Mouse (Mus musculus): ENCODE results near the gene Ctsa.
"Not testable (repeated sequence)": the region's sequence is repeated elsewhere in the genome, so short reads cannot be mapped to it uniquely, and the experiment has no call there.

Ctsa gene

GRCm38 (mm10) chr2:164845782-164846181 lies 13.1 kb downstream of the Ctsa start:
- DNase-seq (ENCODE audit: extremely low spot score, low read depth, low spot score), result no peak

DNA sequence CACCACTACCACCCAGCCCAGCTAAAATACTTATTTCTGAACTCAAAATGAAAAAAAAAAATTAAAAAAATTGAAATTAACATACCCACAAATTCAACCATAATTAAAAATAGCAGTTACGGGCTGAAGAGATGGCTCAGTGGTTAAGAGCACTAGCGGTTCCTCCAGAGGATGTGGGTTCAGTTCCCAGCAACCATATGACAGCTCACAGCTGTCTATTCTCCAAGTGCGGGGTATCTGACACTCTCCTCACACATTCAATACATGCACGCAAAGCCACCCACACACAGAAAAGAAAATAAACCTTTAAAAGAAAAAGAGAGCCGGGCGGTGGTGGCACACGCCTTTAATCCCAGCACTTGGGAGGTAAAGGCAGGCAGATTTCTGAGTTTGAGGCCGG lies 17.4 kb downstream of the Ctsa start:
- DNase-seq (ENCODE audit: extremely low spot score, low read depth, low spot score), result no peak

DNA sequence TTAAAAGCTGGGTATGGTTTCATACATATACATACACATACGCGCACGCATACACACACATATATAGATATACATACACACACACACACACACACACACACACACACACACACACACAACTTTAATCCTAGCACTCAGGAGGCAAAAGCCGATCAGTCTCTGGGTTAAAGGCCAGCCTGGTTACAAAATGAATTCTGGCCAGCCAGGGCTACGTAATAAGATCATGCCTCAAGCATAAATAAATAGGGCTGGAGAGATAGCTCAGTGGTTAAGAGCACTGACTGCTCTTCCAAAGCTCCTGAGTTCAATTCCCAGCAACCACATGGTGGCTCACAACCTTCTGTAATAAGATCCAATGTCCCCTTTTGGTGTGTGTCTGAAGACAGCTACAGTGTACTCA lies 22.9 kb downstream of the Ctsa start:
- DNase-seq (ENCODE audit: extremely low spot score, low read depth, low spot score), result not testable (repeated sequence)

DNA sequence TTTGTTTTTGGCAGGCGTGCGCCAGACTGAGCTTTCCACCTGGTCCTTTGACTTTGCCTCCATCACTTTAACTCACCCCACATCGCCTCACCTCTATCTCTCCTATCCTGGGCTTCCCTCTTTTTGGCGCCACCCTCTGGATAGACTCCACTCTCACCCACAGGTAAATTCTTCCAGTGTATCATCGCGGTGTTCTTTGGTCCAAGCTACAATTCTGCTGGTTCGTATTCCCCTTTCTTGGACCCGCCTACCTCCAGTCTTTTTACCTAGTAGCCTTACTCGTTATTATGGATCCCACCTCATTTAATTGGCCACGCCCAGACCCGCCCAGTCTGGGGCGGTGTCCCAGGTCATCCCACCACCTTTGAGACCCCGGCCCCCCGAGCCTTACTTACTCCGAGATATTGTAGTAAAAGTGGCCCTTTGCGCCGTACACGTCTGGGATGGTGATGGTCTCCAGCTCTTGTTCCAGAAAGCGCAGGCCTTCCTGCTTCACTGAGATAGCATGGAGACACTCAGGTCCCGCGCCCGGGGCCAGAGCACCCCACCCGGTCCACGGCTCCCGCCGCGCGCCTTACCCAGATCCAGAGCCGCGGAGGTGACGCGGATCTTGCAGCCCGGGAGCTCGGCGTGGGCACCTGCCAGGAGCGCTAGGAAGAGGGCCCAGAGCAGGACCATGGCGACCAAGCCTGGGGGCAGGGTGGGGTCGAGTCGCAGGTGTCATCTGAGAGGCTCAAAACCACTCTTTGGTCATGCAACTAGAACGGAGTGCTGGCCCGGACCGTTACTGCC lies 23.8 kb downstream of the Ctsa start:
- DNase-seq (ENCODE audit: extremely low spot score, low read depth, low spot score), result no peak

DNA sequence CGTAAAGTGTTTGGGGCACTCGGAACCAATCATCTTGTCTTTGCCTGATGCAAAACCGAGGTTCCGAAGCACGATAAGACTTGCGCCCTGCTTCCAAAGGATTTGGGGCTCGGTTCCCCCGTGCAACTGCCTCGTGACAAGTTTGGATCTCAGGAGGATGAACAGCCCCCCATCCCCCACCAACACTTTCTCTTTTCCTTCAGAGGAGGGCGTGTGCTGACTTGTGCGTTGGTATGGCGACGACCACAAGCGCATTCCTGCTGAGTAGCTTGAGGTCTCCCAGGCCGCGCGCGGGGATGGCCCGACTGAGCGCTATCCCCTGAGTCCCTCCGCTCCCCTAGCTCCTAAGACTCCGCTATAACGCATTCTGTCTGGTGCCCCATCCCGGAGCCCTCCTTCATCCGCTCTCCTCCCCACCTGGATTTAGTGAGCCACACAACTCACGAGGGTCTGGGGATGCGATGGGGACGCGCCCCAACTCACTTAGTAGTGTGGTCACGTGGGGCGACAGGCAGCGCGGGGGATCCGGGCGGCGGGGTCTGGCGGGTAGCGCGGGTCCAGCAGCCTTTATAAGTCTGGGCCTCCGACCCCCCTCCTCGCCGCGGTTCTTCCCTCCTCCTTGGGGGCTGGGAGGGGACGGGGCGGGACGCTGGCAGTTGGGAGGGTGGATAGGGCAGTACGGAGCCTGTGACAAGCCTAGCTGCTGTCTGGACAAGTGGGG lies 24.6 kb downstream of the Ctsa start, which contains the start of gene Pltp:
Pltp (minus strand) TSS at position 611 of the 721 bp plus-strand sequence.
- no peak for DNase-seq (ENCODE audit: extremely low spot score, low read depth, low spot score)

DNA sequence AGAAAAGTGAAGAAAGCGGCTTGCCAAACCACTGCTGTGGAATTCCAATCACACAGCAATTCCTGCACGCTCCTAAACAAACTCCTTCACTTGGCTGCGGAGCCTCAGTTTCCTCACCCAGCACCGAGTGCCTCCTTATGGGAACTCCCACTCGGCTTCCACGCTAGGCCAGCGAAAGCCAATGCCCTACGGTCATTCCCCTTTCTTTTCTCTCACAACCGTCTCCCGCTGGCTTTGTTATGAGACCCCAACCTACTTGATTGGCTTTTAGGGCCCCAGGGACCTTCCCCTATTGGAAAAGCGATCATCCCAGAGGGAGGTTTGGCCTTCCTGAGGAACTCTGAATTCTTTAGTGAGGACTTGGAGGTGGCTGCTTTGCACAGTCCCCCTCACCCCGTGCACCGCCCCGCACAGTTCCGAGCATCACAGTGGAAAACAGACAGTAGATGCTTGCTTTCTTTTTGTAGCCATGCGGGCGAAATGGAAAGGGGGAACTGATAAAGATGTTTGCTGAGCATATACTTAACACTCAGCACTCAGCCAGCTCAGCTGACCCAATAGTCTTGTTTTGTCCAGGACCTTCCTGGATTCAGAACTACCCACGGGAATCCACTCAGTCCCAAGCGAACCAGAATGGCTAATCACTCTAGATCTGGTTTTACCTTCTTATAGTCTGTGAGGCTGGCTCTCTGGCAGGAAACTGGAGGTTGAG lies 25.3 kb downstream of the Ctsa start:
- DNase-seq (ENCODE audit: extremely low spot score, low read depth, low spot score), result no peak

- DNase-seq (ENCODE audit: extremely low spot score, low read depth, low spot score), result no peak
Observed at GRCm38 (mm10) chr2:164859155-164859554, 26.5 kb downstream of the Ctsa start.

DNA sequence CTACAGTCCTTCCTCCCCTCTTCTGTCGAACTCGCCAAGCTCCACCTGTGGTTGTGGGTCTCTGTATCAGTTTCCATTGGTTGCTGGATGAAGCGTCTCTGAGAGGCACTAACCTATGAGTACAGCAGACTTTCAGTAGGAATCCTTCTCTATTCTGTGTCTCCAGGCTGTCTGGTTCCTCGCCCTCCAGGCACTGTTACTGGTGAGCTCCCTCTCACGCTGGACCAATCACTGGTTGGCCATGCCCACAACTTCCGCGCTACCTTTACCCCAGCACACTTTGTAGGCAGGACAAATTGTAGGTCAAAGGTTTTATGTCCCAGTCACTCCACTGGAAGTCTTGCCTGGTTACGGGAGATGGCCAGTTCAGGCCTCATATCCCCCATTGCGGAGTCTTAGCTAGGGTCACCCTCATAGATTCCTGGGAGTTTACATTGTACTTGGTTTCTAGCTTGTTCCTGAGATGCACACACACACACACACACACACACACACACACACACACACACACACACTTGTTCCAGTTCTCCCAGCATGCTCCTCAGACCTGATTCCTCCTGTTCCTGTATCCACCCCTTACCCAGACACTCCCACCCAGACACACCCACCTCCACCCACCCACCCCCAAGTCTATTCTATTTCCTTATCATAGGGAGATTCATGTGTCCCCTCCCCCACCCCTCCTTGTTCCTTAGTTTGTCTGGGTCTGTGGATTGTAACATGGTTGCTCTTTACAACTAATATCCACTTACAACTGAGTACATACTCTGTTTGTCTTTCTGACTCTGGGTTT lies 27.2 kb downstream of the Ctsa start:
- DNase-seq (ENCODE audit: extremely low spot score, low read depth, low spot score), result no peak

DNA sequence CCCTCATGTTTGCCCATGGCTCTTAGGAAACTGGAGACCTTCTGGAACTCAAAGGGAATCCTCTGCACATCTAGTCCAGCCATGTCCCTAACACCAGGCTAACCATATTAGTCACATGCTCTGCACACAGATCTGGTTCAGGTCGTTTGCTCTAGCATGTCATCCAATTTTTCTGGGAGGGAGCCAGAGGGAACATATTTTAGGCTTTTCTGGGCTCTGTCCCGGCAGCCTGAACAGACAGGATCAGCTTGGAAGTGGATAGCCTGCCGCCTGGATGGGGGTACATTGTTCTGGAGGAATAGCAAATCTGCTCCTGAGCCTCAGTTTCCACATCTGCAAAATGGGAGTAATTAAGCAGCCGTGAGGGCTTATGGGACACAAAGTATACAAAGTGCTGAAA lies 28.4 kb downstream of the Ctsa start:
- DNase-seq (ENCODE audit: extremely low spot score, low read depth, low spot score), result no peak

GRCm38 (mm10) chr2:164862179-164862861 lies 29.6 kb downstream of the Ctsa start:
- DNase-seq (ENCODE audit: extremely low spot score, low read depth, low spot score), result no peak

GRCm38 (mm10) chr2:164863411-164863810 lies 30.7 kb downstream of the Ctsa start:
- DNase-seq (ENCODE audit: extremely low spot score, low read depth, low spot score), result not testable (repeated sequence)

- no peak for DNase-seq (ENCODE audit: extremely low spot score, low read depth, low spot score)
Observed at GRCm38 (mm10) chr2:164864593-164864992, 31.9 kb downstream of the Ctsa start.

DNA sequence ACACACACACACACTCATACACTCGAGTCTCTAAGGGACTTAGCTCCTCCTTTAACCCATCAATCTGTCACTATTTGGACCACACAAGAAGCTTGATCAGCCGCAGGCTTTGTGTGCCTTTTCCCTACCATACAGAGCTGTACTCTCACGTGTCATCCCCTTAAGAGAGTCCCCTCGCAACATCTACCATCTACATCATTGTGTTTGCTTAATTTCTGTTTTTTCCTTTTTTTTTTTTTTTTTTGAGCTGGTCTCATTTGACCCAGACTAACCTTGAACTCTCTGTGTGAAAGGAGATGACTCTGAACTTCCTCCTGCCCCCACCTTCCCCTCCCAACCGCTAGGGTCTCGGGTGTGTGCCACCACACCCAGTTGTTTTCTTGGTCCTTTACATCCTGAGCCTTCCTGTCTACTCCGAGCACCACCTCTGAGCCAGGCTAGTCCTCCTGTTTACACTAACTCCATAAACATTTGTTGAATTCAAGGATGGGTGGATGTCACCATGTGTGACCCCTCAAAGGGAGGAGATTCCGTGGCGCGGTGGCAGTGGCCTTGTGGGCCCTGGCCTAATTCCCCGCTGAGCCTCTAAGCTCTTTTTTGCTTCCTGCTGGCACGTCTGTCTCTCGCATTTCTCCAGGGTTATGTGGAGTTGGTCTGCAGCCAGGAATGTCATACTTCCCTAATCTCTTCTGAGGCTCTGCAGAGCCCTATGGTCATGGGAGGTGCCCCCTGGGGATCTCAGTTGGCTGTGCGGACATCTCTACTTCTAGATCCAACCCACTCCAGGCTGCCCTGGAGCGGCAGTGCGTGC lies 34.3 kb downstream of the Ctsa start:
- no peak for DNase-seq (ENCODE audit: extremely low spot score, low read depth, low spot score)

DNA sequence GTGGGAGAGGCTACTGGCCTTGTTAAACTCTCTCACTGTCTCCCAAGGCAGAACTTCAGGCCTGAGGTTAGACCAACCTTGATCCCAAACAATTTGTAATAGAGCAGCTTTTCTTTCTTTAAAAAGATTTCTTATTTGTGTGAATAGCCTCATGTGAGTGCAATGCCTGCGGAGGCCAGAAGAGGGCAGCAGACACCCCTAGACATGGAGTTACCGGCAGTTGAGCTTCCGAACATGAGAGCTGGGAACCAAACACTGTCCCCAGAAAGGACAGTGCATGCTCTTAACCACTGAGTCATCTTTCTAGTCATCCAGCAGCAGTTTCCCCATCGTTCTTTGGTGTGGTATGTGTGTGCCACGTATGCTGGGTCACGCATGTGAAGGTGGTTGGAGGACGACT lies 34.9 kb downstream of the Ctsa start:
- no peak for DNase-seq (ENCODE audit: extremely low spot score, low read depth, low spot score)

DNA sequence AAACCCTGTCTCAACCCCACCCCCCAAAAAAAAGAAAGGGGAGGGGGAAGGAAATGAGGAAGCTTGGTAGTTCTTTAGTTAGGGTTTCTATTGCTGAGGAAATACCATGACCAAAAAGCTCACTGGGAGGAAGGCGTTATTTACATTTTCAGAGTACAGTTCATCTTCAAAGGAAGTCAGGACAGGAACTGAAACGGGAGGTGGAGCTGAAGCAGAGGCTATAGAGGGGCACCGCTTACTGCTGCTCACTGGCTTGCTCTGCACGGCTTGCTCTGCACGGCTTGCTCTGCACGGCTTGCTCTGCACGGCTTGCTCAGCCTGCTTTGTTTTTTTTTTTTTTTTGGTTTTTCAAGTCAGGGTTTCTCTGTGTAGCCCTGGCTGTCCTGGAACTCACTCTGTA lies 35.8 kb downstream of the Ctsa start:
- no peak for DNase-seq (ENCODE audit: extremely low spot score, low read depth, low spot score)

DNA sequence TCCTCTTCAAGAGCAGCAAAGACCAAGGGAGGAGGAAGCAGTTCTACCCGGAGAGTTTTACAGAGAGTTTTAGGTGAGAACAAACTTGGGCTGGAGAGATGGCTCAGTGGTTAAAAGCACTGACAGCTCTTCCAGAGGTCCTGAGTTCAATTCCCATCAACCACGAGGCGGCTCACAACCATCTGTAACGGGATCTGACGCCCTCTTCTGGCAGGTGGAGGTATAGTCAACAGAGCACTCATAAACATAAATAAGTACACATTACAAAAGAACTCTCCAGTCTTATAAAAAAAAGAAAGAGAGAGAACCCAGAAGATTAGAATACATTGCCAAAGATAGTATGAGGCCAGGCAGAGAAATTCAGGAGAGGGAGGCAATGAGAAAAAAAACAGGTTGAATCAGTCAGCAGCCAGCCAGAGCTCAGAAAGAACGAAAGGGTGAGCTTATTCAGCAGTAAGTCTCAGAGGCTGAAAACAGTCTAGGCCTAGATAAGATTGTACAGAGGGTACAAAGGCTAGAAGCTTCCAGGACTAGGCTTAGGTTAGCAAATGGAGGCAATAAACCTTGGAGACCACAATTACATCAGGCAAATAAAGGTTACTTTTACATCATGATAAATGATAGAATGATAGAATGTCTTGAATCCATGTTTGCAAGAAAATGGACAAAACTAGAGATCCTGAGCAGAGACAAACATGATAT lies 39.1 kb downstream of the Ctsa start:
- no peak for DNase-seq (ENCODE audit: extremely low spot score, low read depth, low spot score)

GRCm38 (mm10) chr2:164873621-164874020 lies 40.9 kb downstream of the Ctsa start:
- DNase-seq (ENCODE audit: extremely low spot score, low read depth, low spot score), result no peak

DNA sequence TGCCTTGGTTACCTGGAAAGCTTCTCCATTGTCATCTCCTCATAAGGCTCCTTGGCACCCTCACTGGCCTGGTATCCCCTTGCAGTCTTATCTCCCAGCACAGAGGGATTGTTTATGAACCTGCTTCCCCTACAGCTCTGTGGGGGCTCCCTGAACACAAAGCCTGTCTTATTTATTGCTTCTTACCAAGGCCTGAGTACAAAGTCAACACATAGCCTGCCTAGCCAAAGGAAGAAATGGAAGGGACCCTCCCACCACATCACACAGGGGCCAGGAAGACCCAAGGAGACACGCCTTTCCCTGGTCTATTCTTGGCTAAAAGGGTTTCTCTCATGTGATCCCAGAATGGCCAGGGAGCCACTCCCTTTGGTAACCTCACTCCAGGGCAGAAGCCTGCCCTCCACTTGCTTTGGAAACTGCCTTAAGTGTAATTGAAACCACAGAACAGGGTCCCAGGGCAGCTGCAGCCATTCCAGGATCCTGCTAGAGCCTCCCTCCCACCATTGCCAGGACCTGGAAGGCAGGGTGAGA lies 41.6 kb downstream of the Ctsa start:
- DNase-seq (ENCODE audit: extremely low spot score, low read depth, low spot score), result no peak

DNA sequence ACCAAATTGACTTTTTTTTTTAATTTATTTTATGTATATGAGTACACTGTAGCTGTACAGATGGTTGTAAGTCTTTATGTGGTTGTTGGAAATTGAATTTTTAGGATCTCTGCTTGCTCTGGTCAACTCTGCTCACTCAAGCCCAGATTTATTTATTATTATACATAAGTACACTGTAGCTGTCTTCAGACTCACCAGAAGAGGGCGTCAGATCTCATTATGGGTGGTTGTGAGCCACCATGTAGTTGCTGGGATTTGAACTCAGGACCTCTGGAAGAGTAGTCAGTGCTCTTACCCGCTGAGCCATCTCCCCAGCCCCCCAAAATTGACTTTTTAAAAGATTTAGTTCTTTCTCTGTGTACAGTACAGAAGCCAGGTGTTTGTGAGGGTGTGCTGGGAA lies 43.0 kb downstream of the Ctsa start:
- not testable (repeated sequence) for DNase-seq (ENCODE audit: extremely low spot score, low read depth, low spot score)

Measured in hindlimb bud, embryonic 11.5 days (tissue).